Mouse (Mus musculus) hindbrain, embryonic 10.5 days (tissue): ENCODE results near the gene Rbm17. TPM values are rescaled to one million over a fixed set of nuclear protein-coding genes. Genes with fewer than 3 reads are reported as not detected.
A peak's percentile ranks its signal among the peaks of the same experiment; 100 is the strongest.
"Not testable (repeated sequence)": the region's sequence is repeated elsewhere in the genome, so short reads cannot be mapped to it uniquely, and the experiment has no call there.

ENCODE experiments used
- DNase-seq: peaks from one replicate; pipeline ENCODE4 v3.0.0-alpha.2; 2017; ENCODE audit warnings: low spot score
- H3K27ac ChIP-seq: fragments of 300-500 bp; sonication (generic); 2 replicates; pipeline ENCODE4 v1.5.1; 2016; ENCODE audit warnings: mild to moderate bottlenecking, moderate library complexity
- H3K27me3 ChIP-seq: fragments of 300-500 bp; sonication (generic); 2 replicates; pipeline ENCODE4 v1.6.1; 2016; ENCODE audit warnings: mild to moderate bottlenecking; ENCODE audit not compliant: poor library complexity, insufficient read depth, severe bottlenecking
- H3K36me3 ChIP-seq: fragments of 300-500 bp; sonication (generic); 2 replicates; pipeline ENCODE4 v1.6.1; 2016; ENCODE audit warnings: mild to moderate bottlenecking, moderate library complexity
- H3K4me1 ChIP-seq: fragments of 300-500 bp; sonication (generic); replicated peaks from 2 replicates; pipeline ENCODE4 v1.6.1; 2016; ENCODE audit warnings: mild to moderate bottlenecking
- H3K4me3 ChIP-seq: fragments of 300-500 bp; sonication (generic); 2 replicates; pipeline ENCODE4 v1.5.1; 2016; ENCODE audit warnings: mild to moderate bottlenecking, moderate library complexity
- H3K9me3 ChIP-seq: fragments of 300-500 bp; sonication (generic); 2 replicates; pipeline ENCODE4 v1.6.1; 2016; ENCODE audit warnings: mild to moderate bottlenecking, moderate library complexity
- WGBS: fragments of 180-500 bp; shearing (Covaris S2); methylation state at CpG from one replicate; pipeline ENCODE4 v1.1.7; 2016; 5-methylcytosine and 5-hydroxymethylcytosine counted together
- polyA plus RNA-seq: library from polyadenylated mRNA; unstranded; fragments of >200 nt; fragmentation: Nextera tagmentation; extraction: Ambion mirVana; gene quantifications from 2 replicates; pipeline ENCODE4 v1.2.1, GENCODE M21; 2016

Gene Rbm17
- polyA plus RNA-seq, 1 experiment from 2014 or later, result 160 TPM

DNA sequence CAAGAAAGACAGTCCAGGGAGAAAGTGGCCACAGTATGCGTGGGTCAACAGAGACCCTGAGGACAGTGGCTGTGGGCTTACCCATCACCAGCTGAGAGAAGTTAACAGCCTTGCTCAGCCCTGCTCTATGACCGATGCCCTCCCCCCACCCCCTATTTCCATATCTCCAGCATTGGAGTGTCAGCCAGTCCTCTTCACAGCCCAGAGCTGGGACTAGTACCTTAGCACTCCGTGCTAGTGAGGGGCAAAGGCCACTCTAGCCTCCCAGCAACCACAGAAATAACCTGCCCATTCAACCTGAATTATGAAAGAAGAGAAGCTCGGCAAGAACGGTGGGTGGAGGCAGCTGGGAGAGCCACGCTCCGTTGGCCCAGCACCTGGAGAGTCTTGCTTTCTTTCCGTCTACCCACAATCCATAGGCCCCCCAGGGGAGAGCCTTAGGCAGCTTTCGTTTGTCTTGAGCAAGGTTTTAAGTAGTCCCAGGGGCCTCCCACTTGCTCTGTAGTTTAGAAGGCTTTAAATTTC is 51.6 kb downstream of the Rbm17 start:
- no peak overlapping the region for H3K27ac ChIP-seq
- no peaks in the 10 kb centered on the region for H3K9me3 ChIP-seq
- peak; percentile 9 for DNase-seq
- H3K36me3 ChIP-seq, result no peaks in the 10 kb centered on the region
- peaks cover 57% of the 10 kb centered on the region for H3K27me3 ChIP-seq
- H3K4me1 ChIP-seq, result peaks cover 24% of the 10 kb centered on the region
- peak overlapping the region; percentile 26; the same call in 1 of the 2 replicates for H3K4me3 ChIP-seq
- WGBS, result 6% methylated on average over 9 of the region's 9 CpGs

DNA sequence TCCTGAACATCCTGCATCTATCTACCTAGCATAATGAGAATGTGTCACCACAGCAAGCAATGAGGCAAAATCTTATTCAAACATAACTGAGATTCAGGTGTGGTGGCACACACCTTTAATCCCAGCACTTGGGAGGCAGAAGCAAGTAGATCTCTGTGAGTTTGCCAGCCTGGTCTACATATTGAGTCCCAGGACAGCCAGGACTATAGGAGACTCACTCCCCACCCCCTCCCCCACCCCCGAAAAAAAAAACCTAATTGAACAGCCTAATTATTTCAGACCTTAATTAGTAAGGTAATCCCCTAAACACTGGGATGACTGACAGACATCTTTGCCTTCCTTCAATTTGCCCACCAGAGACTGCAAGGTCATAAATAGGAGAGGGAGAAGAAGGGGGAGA is 52.2 kb downstream of the Rbm17 start:
- Histone ChIP-seq H3K27ac (no peak overlapping the region), H3K4me3 (no peak overlapping the region), H3K36me3 (no peaks in the 10 kb centered on the region), H3K27me3 (peaks cover 57% of the 10 kb centered on the region), H3K4me1 (peaks cover 24% of the 10 kb centered on the region), H3K9me3 (no peaks in the 10 kb centered on the region)
- WGBS, result 45% methylated on average over 1 of the region's 1 CpGs
- DNase-seq, result no peak

DNA sequence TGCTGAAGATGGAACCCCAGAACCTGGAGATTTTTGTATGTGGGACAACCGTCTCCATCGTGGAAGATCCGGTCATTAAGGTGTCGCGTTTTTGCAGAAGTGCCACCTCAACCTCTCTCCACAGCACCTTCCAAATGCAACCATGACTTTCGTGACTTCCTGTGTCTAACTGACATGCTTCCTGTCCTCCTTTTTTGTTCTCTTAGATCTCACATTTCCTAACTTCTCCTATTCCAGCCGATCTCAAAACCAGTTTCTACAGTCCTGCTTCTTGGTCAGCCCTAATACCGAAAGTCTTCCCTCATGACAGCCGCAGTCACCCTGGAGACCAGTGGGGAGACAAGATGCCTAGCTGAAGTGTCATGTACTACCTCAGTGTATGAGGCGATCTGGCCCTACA is 55.4 kb downstream of the Rbm17 start:
- H3K36me3 ChIP-seq, result no peaks in the 10 kb centered on the region
- peaks cover 29% of the 10 kb centered on the region for H3K27me3 ChIP-seq
- no peak overlapping the region for H3K27ac ChIP-seq
- peaks cover 18% of the 10 kb centered on the region for H3K4me1 ChIP-seq
- 92% methylated on average over 10 of the region's 10 CpGs for WGBS
- no peaks in the 10 kb centered on the region for H3K9me3 ChIP-seq
- no peak for DNase-seq
- H3K4me3 ChIP-seq, result no peak overlapping the region

DNA sequence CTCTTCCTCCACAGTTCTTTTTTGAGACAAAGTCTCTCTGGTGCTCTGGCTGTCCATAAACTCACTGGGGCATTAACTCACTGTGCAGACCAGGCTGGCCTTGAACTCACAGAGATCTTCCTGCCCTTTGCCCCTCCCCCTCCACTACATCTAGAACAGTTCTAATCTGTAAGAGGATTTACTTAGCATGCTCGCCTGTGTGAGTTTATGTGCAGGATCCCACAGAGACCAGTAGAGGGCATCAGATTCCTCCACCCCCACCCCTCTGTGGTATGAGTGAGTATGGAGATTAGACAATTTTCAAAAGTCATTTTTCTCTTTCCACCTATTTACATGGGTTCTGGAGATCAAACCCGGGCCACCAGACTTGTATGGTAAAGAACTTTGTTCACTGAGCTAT is 56.3 kb downstream of the Rbm17 start:
- no peaks in the 10 kb centered on the region for H3K36me3 ChIP-seq
- no peaks in the 10 kb centered on the region for H3K9me3 ChIP-seq
- peaks cover 20% of the 10 kb centered on the region for H3K27me3 ChIP-seq
- H3K4me3 ChIP-seq, result no peak overlapping the region
- WGBS, result 65% methylated on average over 2 of the region's 2 CpGs
- DNase-seq, result no peak
- no peak overlapping the region for H3K27ac ChIP-seq
- H3K4me1 ChIP-seq, result peaks cover 9% of the 10 kb centered on the region

DNA sequence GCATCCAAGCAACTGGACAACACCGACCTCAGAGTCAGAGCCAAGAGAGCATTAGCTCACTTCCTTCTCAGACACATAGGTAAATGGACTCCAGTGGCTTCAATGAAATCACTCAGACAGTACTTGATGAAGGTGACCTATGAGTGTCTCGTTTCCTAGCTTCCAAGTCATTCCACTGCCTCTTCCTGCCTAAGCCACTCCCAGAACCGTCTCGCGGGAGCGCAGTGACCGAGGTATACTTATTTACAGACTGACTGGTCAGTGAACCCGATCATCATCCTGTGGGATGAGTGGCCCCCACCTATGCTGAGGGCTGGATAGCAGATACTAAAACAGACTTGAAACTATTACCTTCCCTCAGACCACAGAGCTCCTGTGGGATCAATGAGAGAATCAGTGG is 57.9 kb downstream of the Rbm17 start:
- 85% methylated on average over 8 of the region's 8 CpGs for WGBS
- Histone ChIP-seq H3K9me3 (0 out of 2 replicates have a peak, but pooled peaks cover 2% of the 10 kb centered on the region), H3K36me3 (no peaks in the 10 kb centered on the region), H3K27ac (no peak overlapping the region), H3K4me1 (no peaks in the 10 kb centered on the region), H3K27me3 (peaks cover 9% of the 10 kb centered on the region; the same call in 1 of the 2 replicates), H3K4me3 (no peak overlapping the region)
- no peak for DNase-seq

DNA sequence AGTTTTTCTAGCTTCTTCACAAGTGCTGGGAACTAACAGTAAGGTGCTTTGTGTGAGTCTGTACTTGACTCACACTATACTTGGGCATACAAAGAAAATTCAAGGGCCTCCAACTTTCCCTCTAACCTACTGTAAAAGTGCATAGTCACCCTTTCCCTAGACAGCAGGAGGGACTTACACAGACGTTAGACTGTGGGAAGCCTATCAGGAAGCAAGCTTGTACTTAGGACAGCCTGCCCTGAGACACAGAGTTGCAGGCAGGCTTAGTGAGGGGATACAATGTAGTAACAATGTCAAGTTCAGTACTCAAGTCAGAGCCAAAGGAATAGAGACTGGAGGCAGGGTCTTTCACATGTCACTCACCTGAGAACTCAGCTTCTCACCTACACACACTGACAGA is 58.6 kb downstream of the Rbm17 start:
- no peak for DNase-seq
- Histone ChIP-seq H3K9me3 (0 out of 2 replicates have a peak, but pooled peaks cover 2% of the 10 kb centered on the region), H3K27me3 (peaks cover 9% of the 10 kb centered on the region; the same call in 1 of the 2 replicates), H3K27ac (no peak overlapping the region), H3K4me1 (no peaks in the 10 kb centered on the region), H3K4me3 (no peak overlapping the region), H3K36me3 (no peaks in the 10 kb centered on the region)
- WGBS, result 59% methylated on average over 1 of the region's 1 CpGs

- Histone ChIP-seq H3K27me3 (peaks cover under 1% of the 10 kb centered on the region; the same call in 1 of the 2 replicates), H3K9me3 (0 out of 2 replicates have a peak, but pooled peaks cover 2% of the 10 kb centered on the region), H3K4me3 (no peak overlapping the region), H3K36me3 (no peaks in the 10 kb centered on the region), H3K27ac (no peak overlapping the region), H3K4me1 (no peaks in the 10 kb centered on the region)
- WGBS, result 80% methylated on average over 5 of the region's 5 CpGs
- no peak for DNase-seq
Observed at GRCm38 (mm10) chr2:11544342-11544741, 59.6 kb downstream of the Rbm17 start.

- Histone ChIP-seq H3K4me3 (no peak overlapping the region), H3K27ac (no peak overlapping the region), H3K9me3 (0 out of 2 replicates have a peak, but pooled peaks cover 2% of the 10 kb centered on the region), H3K36me3 (no peaks in the 10 kb centered on the region), H3K27me3 (no peaks in the 10 kb centered on the region), H3K4me1 (no peaks in the 10 kb centered on the region)
- DNase-seq, result no peak
- 82% methylated on average over 7 of the region's 7 CpGs for WGBS
Observed at GRCm38 (mm10) chr2:11543158-11543557, 60.8 kb downstream of the Rbm17 start.

DNA sequence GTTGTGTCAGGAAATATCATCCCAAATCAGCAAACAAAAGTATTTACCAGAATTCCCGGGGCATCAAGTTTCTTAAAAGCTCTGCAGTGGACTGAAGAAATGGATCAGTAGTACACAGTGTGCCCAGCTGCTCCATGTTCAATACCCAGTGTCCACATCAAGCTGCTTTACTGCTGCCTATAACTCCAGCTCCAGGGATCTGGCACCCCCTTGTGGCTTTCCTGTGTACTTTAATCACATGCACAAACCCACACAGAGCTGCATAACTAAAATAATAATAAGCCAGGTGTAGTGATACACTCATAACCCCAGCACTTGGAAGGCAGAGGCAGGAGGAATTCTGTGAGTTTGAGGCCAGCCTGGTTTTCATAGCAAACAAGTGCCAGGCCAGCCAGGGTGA is 61.3 kb downstream of the Rbm17 start:
- H3K4me1 ChIP-seq, result no peaks in the 10 kb centered on the region
- H3K4me3 ChIP-seq, result no peak overlapping the region
- WGBS, result 93% methylated on average over 1 of the region's 1 CpGs
- DNase-seq, result peak; percentile 44
- no peak overlapping the region for H3K27ac ChIP-seq
- H3K9me3 ChIP-seq, result 0 out of 2 replicates have a peak, but pooled peaks cover 2% of the 10 kb centered on the region
- H3K27me3 ChIP-seq, result no peaks in the 10 kb centered on the region
- no peaks in the 10 kb centered on the region for H3K36me3 ChIP-seq

GRCm38 (mm10) chr2:11542121-11542520 is 61.8 kb downstream of the Rbm17 start:
- 0 out of 2 replicates have a peak, but pooled peaks cover 2% of the 10 kb centered on the region for H3K9me3 ChIP-seq
- H3K4me1 ChIP-seq, result no peaks in the 10 kb centered on the region
- H3K36me3 ChIP-seq, result no peaks in the 10 kb centered on the region
- H3K27me3 ChIP-seq, result no peaks in the 10 kb centered on the region
- WGBS, result 93% methylated on average over 1 of the region's 1 CpGs
- H3K27ac ChIP-seq, result no peak overlapping the region
- DNase-seq, result no peak
- no peak overlapping the region for H3K4me3 ChIP-seq

DNA sequence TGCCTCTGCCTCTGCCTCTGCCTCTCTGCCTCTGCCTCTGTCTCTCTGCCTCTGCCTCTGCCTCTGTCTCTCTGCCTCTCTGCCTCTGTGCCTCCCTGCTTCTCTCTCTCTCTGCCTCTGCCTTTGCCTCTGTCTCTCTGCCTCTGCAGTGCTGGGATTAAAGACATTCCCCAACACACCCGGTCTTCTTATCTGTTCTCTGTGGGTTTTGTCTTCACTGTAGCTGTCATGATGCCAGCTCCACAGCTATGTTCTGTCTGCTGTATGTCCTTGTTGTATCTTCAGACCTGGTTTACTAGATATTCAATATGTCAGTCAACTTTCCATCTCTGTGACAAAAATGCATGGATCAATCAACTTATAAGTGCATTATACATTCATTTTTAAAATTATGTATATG is 62.4 kb downstream of the Rbm17 start:
- H3K4me1 ChIP-seq, H3K27me3 ChIP-seq, H3K36me3 ChIP-seq, DNase-seq, H3K4me3 ChIP-seq, H3K9me3 ChIP-seq, H3K27ac ChIP-seq: not testable (repeated sequence)
- WGBS, result 68% methylated on average over 1 of the region's 1 CpGs

DNA sequence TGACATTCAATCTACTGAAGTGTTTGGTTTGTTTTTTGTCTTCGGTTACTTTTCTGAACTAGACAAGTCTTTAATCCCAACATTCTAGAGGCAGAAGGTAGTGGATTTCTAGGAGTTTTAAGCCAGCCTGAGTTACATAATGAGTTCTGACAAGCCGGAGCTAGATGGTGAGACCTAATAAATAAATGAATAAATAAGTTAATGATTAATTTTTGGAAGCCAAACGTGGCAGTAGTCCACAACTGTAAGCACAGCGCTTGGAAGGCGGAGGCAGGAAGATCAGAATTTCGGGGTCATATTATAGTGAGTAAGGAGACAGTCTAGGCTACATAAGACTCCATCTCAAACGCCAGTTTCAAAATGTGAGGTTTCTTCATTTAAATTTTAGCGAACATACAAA is 68.0 kb downstream of the Rbm17 start:
- peaks cover 11% of the 10 kb centered on the region; the same call in 1 of the 2 replicates for H3K4me1 ChIP-seq
- peak overlapping the region; percentile 54 for H3K4me3 ChIP-seq
- H3K36me3 ChIP-seq, result no peaks in the 10 kb centered on the region
- peaks cover 10% of the 10 kb centered on the region for H3K27me3 ChIP-seq
- no peak overlapping the region for H3K27ac ChIP-seq
- DNase-seq, result no peak
- WGBS, result 69% methylated on average over 8 of the region's 8 CpGs
- no peaks in the 10 kb centered on the region for H3K9me3 ChIP-seq
